Mouse (Mus musculus): ENCODE data around the gene Aph1a. TPM values are rescaled to one million over a fixed set of nuclear protein-coding genes. Genes with fewer than 3 reads are reported as not detected.

Gene Aph1a
- polyA plus RNA-seq, 1 experiment, result 44.3 TPM

- H3K9me3 ChIP-seq (replicated peaks; ENCODE audit: control insufficient read depth, insufficient read depth, low read length, poor library complexity, severe bottlenecking), result no peaks in the 10 kb centered on the region
- H3K27ac ChIP-seq (ENCODE audit: insufficient read depth, low read length), result no peak overlapping the region
- H3K4me3 ChIP-seq (ENCODE audit: low read depth, low read length), result no peak overlapping the region
- TF ChIP-seq EP300 (IDR thresholded peaks at IDR 0.05; ENCODE audit: insufficient read depth, low read depth, low read length) (no peak), POLR2A (IDR thresholded peaks at IDR 0.05; ENCODE audit: insufficient read depth, low read length) (no peak), CTCF (IDR thresholded peaks at IDR 0.05; ENCODE audit: low read depth, low read length) (no peak)
- H3K4me1 ChIP-seq (ENCODE audit: control insufficient read depth, insufficient read depth, low read length), result peaks cover 3% of the 10 kb centered on the region
- no peaks in the 10 kb centered on the region for H3K36me3 ChIP-seq (ENCODE audit: control insufficient read depth, insufficient read depth, low read length, poor library complexity, severe bottlenecking)
- no peak overlapping the region for H3K9ac ChIP-seq (ENCODE audit: low read depth, poor library complexity, severe bottlenecking)
- H3K27me3 ChIP-seq (ENCODE audit: control insufficient read depth, insufficient read depth, low read length, poor library complexity, severe bottlenecking), result no peaks in the 10 kb centered on the region
These were observed 33.4 kb upstream of the Aph1a start for GRCm38 (mm10) chr3:95860323-95860722.

GRCm38 (mm10) chr3:95861216-95861615 lies 32.6 kb upstream of the Aph1a start:
- TF ChIP-seq EP300 (IDR thresholded peaks at IDR 0.05; ENCODE audit: insufficient read depth, low read depth, low read length) (no peak), CTCF (IDR thresholded peaks at IDR 0.05; ENCODE audit: low read depth, low read length) (peak; percentile 9)

GRCm38 (mm10) chr3:95861796-95862195 lies 32.0 kb upstream of the Aph1a start:
- H3K4me1 ChIP-seq (ENCODE audit: control insufficient read depth, insufficient read depth, low read length), result peaks cover 4% of the 10 kb centered on the region
- H3K4me3 ChIP-seq (ENCODE audit: low read depth, low read length), result no peak overlapping the region
- no peak overlapping the region for H3K27ac ChIP-seq (ENCODE audit: insufficient read depth, low read length)
- no peaks in the 10 kb centered on the region for H3K27me3 ChIP-seq (ENCODE audit: control insufficient read depth, insufficient read depth, low read length, poor library complexity, severe bottlenecking)
- no peak overlapping the region for H3K9ac ChIP-seq (ENCODE audit: low read depth, poor library complexity, severe bottlenecking)
- TF ChIP-seq EP300 (IDR thresholded peaks at IDR 0.05; ENCODE audit: insufficient read depth, low read depth, low read length), result no peak
- peak; percentile 8 for TF ChIP-seq CTCF (IDR thresholded peaks at IDR 0.05; ENCODE audit: low read depth, low read length)
- no peak for TF ChIP-seq POLR2A (IDR thresholded peaks at IDR 0.05; ENCODE audit: insufficient read depth, low read length)
- H3K36me3 ChIP-seq (ENCODE audit: control insufficient read depth, insufficient read depth, low read length, poor library complexity, severe bottlenecking), result no peaks in the 10 kb centered on the region
- H3K9me3 ChIP-seq (replicated peaks; ENCODE audit: control insufficient read depth, insufficient read depth, low read length, poor library complexity, severe bottlenecking), result no peaks in the 10 kb centered on the region

More at GRCm38 (mm10) chr3:95861216-95861615, 32.6 kb upstream of the Aph1a start:
- Histone ChIP-seq H3K9me3 (replicated peaks; ENCODE audit: control insufficient read depth, insufficient read depth, low read length, poor library complexity, severe bottlenecking) (no peaks in the 10 kb centered on the region), H3K27me3 (ENCODE audit: control insufficient read depth, insufficient read depth, low read length, poor library complexity, severe bottlenecking) (no peaks in the 10 kb centered on the region), H3K36me3 (ENCODE audit: control insufficient read depth, insufficient read depth, low read length, poor library complexity, severe bottlenecking) (no peaks in the 10 kb centered on the region), H3K27ac (ENCODE audit: insufficient read depth, low read length) (no peak overlapping the region), H3K9ac (ENCODE audit: low read depth, poor library complexity, severe bottlenecking) (no peak overlapping the region), H3K4me1 (ENCODE audit: control insufficient read depth, insufficient read depth, low read length) (peaks cover 4% of the 10 kb centered on the region), H3K4me3 (ENCODE audit: low read depth, low read length) (no peak overlapping the region)

- Histone ChIP-seq H3K4me3 (ENCODE audit: low read depth, low read length) (peak overlapping the region; percentile 49), H3K9ac (ENCODE audit: low read depth, poor library complexity, severe bottlenecking) (peak overlapping the region; percentile 25; the same call in 1 of the 2 replicates), H3K4me1 (ENCODE audit: control insufficient read depth, insufficient read depth, low read length) (peaks cover 4% of the 10 kb centered on the region), H3K27ac (ENCODE audit: insufficient read depth, low read length) (peak overlapping the region; percentile 75), H3K27me3 (ENCODE audit: control insufficient read depth, insufficient read depth, low read length, poor library complexity, severe bottlenecking) (no peaks in the 10 kb centered on the region), H3K36me3 (ENCODE audit: control insufficient read depth, insufficient read depth, low read length, poor library complexity, severe bottlenecking) (no peaks in the 10 kb centered on the region), H3K9me3 (replicated peaks; ENCODE audit: control insufficient read depth, insufficient read depth, low read length, poor library complexity, severe bottlenecking) (no peaks in the 10 kb centered on the region)
- TF ChIP-seq EP300 (IDR thresholded peaks at IDR 0.05; ENCODE audit: insufficient read depth, low read depth, low read length), result no peak
- peak; percentile 37 for TF ChIP-seq POLR2A (IDR thresholded peaks at IDR 0.05; ENCODE audit: insufficient read depth, low read length)
- no peak for TF ChIP-seq CTCF (IDR thresholded peaks at IDR 0.05; ENCODE audit: low read depth, low read length)
These were observed 30.2 kb upstream of the Aph1a start for GRCm38 (mm10) chr3:95863578-95863977.

DNA sequence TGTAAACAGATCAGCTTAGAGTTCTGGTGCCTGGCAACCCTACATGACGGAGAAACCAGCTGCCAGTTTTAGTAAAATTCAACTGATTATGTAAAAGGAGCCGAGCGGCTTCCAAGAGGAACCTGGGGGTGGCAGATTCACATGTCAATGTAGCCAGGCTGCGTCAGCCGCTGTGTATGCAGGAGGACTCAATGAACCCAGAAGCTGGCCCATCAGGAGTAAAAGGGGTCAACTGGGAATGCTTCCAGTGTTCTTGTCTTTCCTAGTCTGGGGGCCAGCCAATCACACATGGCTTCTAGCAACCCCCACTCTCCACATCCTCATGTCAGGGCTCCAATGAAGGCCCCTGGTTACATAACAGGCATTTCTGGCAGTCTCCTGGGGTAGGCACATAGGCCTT lies 28.7 kb upstream of the Aph1a start:
- H3K9me3 ChIP-seq (replicated peaks; ENCODE audit: control insufficient read depth, insufficient read depth, low read length, poor library complexity, severe bottlenecking), result no peaks in the 10 kb centered on the region
- TF ChIP-seq EP300 (IDR thresholded peaks at IDR 0.05; ENCODE audit: insufficient read depth, low read depth, low read length), result no peak
- TF ChIP-seq POLR2A (IDR thresholded peaks at IDR 0.05; ENCODE audit: insufficient read depth, low read length), result no peak
- no peak for TF ChIP-seq CTCF (IDR thresholded peaks at IDR 0.05; ENCODE audit: low read depth, low read length)
- peaks cover 4% of the 10 kb centered on the region for H3K4me1 ChIP-seq (ENCODE audit: control insufficient read depth, insufficient read depth, low read length)
- H3K27ac ChIP-seq (ENCODE audit: insufficient read depth, low read length), result peak overlapping the region; percentile 42
- peak overlapping the region; percentile 25 for H3K4me3 ChIP-seq (ENCODE audit: low read depth, low read length)
- 0 out of 2 replicates have a peak overlapping the region, but pooled peaks have one; percentile 9 for H3K9ac ChIP-seq (ENCODE audit: low read depth, poor library complexity, severe bottlenecking)
- no peaks in the 10 kb centered on the region for H3K27me3 ChIP-seq (ENCODE audit: control insufficient read depth, insufficient read depth, low read length, poor library complexity, severe bottlenecking)
- H3K36me3 ChIP-seq (ENCODE audit: control insufficient read depth, insufficient read depth, low read length, poor library complexity, severe bottlenecking), result peaks cover 7% of the 10 kb centered on the region

- Histone ChIP-seq H3K9ac (ENCODE audit: low read depth, poor library complexity, severe bottlenecking) (0 out of 2 replicates have a peak overlapping the region, but pooled peaks have one; percentile 9), H3K27ac (ENCODE audit: insufficient read depth, low read length) (peak overlapping the region; percentile 42), H3K4me3 (ENCODE audit: low read depth, low read length) (peak overlapping the region; percentile 25), H3K4me1 (ENCODE audit: control insufficient read depth, insufficient read depth, low read length) (peaks cover 6% of the 10 kb centered on the region), H3K27me3 (ENCODE audit: control insufficient read depth, insufficient read depth, low read length, poor library complexity, severe bottlenecking) (no peaks in the 10 kb centered on the region), H3K9me3 (replicated peaks; ENCODE audit: control insufficient read depth, insufficient read depth, low read length, poor library complexity, severe bottlenecking) (no peaks in the 10 kb centered on the region), H3K36me3 (ENCODE audit: control insufficient read depth, insufficient read depth, low read length, poor library complexity, severe bottlenecking) (peaks cover 7% of the 10 kb centered on the region)
- TF ChIP-seq EP300 (IDR thresholded peaks at IDR 0.05; ENCODE audit: insufficient read depth, low read depth, low read length) (no peak), CTCF (IDR thresholded peaks at IDR 0.05; ENCODE audit: low read depth, low read length) (no peak), POLR2A (IDR thresholded peaks at IDR 0.05; ENCODE audit: insufficient read depth, low read length) (no peak)
These were observed 28.2 kb upstream of the Aph1a start for GRCm38 (mm10) chr3:95865571-95865970.
